Mouse (Mus musculus): Measurements from ENCODE around the gene Tekt4.

DNA sequence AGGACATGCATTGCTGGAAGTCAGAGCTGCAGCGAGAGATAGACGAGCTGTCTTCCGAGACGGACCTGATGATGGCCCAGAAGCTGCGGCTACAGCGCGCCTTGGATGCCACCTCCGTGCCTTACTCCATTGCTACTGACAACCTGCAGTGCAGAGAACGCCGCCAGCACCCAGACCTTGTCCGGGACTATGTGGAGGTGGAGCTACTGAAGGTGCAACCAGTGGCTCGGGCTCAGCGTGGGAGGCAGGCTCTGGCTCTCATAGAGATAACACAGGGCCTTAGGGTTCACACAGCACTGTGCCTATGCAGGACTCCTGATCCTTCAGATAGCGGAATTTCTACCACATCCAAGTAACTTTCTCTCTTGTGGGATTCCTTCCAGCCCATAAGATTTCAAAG, 17.6 kb downstream of the Tekt4 start:
- TF ChIP-seq ZC3H11A (IDR thresholded peaks at IDR 0.05; ENCODE audit: borderline replicate concordance, low read depth, low read length) (no peak), HCFC1 (IDR thresholded peaks at IDR 0.05; ENCODE audit: borderline replicate concordance, insufficient read depth, low read length) (no peak), ZNF384 (IDR thresholded peaks at IDR 0.05; ENCODE audit: low read depth, low read length) (no peak), CHD2 (IDR thresholded peaks at IDR 0.05; ENCODE audit: low read depth, low read length) (no peak), MAFK (IDR thresholded peaks at IDR 0.05; ENCODE audit: insufficient read depth, low read depth, low read length) (no peak)
